ENCODE assay signal across 8 mouse cellular contexts in the genomic region with DNA sequence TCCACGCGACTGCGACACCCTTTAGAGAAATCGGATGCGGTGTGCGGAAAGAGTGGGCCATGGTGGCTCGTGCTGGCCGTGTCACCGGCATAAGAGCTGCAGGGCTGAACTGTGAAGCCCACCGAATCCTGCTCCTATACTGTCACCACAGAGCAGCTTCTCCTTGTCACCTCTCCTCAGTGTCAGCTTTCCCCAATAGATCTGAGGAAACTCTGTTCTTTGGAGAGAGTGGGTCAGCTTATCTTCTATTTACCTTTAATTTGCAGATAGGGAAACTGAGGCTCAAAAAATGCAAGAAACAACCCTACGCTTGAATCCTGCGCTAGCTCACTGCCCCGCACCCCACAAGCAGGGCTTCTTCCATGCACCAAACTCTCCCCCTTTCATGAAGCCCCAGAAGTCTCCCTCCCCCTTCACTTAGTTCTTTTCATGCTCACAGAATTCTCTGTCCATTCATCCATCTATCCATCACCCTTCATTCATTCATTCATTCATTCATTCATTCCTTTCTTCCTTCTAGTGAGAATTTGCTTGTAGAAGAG. TPM values are rescaled to one million over a fixed set of nuclear protein-coding genes. Genes with fewer than 3 reads are reported as not detected.
DNase-seq lines count a peak whose midpoint lies in the region; ATAC-seq and TF ChIP-seq lines count a peak whose summit lies in the region.

No protein-coding gene starts in this region.

- 13% methylated on average over 13 of the region's 13 CpGs for WGBS in heart, adult 2 months
- 17% methylated on average over 13 of the region's 13 CpGs for WGBS in thymus, adult 2 months
- 14% methylated on average over 13 of the region's 13 CpGs for WGBS in liver, embryonic 11.5 days
- WGBS in stomach, postnatal 0 days, result 12% methylated on average over 13 of the region's 13 CpGs

- no peak for TF ChIP-seq EP300 in heart, adult 2 months (IDR thresholded peaks at IDR 0.05; ENCODE audit: insufficient read depth, low read depth, low read length)
- no peak for TF ChIP-seq EP300 in stomach, postnatal 0 days (optimal IDR thresholded peaks at IDR 0.05)

- no peak for DNase-seq in heart, adult 2 months
- no peak for DNase-seq in heart, postnatal 36 days
- no peak for DNase-seq in thymus, adult 2 months
- DNase-seq in thymus, postnatal 36 days, result no peak
- no peak for DNase-seq in liver, embryonic 11.5 days (ENCODE audit: low spot score)
- DNase-seq in stomach, postnatal 0 days (ENCODE audit: low spot score), result no peak
- DNase-seq in cerebellum, adult 11-12 months, result no peak
- DNase-seq in right cerebral cortex, postnatal 10 days (ENCODE audit: low spot score in 2 of 2), result no peak

- TF ChIP-seq POLR2A in heart, adult 2 months (IDR thresholded peaks at IDR 0.05; ENCODE audit: insufficient read depth, low read depth, low read length), result no peak; the same call in 1 of the 2 replicates
- no peak for TF ChIP-seq POLR2A in thymus, adult 2 months (IDR thresholded peaks at IDR 0.05; ENCODE audit: control insufficient read depth, extremely low read depth, insufficient read depth, low read length, poor library complexity)

- peak overlapping the region; percentile 65 for H3K4me2 ChIP-seq in liver, embryonic 11.5 days
- peak overlapping the region; percentile 64 for H3K4me2 ChIP-seq in stomach, postnatal 0 days (replicated peaks; ENCODE audit: low read depth)

- no peaks in the 10 kb centered on the region for H3K27me3 ChIP-seq in heart, adult 2 months (ENCODE audit: control insufficient read depth, insufficient read depth, low read length)
- peaks cover 8% of the 10 kb centered on the region; the same call in 1 of the 2 replicates for H3K27me3 ChIP-seq in thymus, adult 2 months (ENCODE audit: control insufficient read depth, insufficient read depth, low read length)
- no peaks in the 10 kb centered on the region for H3K27me3 ChIP-seq in liver, embryonic 11.5 days (replicated peaks; ENCODE audit: control insufficient read depth, insufficient read depth, low read length)
- H3K27me3 ChIP-seq in stomach, postnatal 0 days (ENCODE audit: control insufficient read depth, insufficient read depth, low read length), result no peaks in the 10 kb centered on the region

- peaks cover 11% of the 10 kb centered on the region for H3K4me1 ChIP-seq in heart, adult 2 months (ENCODE audit: control insufficient read depth, insufficient read depth, low read length)
- peaks cover 9% of the 10 kb centered on the region; the same call in 1 of the 2 replicates for H3K4me1 ChIP-seq in thymus, adult 2 months (replicated peaks; ENCODE audit: control insufficient read depth, insufficient read depth, low read length)
- peaks cover 14% of the 10 kb centered on the region for H3K4me1 ChIP-seq in liver, embryonic 11.5 days (replicated peaks; ENCODE audit: control insufficient read depth, insufficient read depth, low read length)
- H3K4me1 ChIP-seq in stomach, postnatal 0 days (replicated peaks; ENCODE audit: control insufficient read depth, insufficient read depth), result no peaks in the 10 kb centered on the region

- peak; percentile 44; the same call in 1 of the 2 replicates for ATAC-seq in liver, embryonic 11.5 days (replicated peaks; ENCODE audit: low FRiP score)
- ATAC-seq in stomach, postnatal 0 days (ENCODE audit: low FRiP score, low TSS enrichment), result peak; percentile 69

- H3K9me3 ChIP-seq in liver, embryonic 11.5 days (ENCODE audit: control insufficient read depth, low read length), result no peaks in the 10 kb centered on the region
- H3K9me3 ChIP-seq in stomach, postnatal 0 days (ENCODE audit: control insufficient read depth, low read length), result no peaks in the 10 kb centered on the region

- H3K79me2 ChIP-seq in heart, adult 2 months (replicated peaks; ENCODE audit: control insufficient read depth, insufficient read depth, low read length), result no peaks in the 10 kb centered on the region

- peak overlapping the region; percentile 73 for H3K9ac ChIP-seq in heart, adult 2 months (ENCODE audit: low read depth, low read length)
- peak overlapping the region; percentile 88 for H3K9ac ChIP-seq in liver, embryonic 11.5 days (ENCODE audit: low read depth, low read length)
- peak overlapping the region; percentile 90 for H3K9ac ChIP-seq in stomach, postnatal 0 days (ENCODE audit: low read length)

- peaks cover 18% of the 10 kb centered on the region for H3K36me3 ChIP-seq in heart, adult 2 months (ENCODE audit: control insufficient read depth, insufficient read depth, low read length)
- no peaks in the 10 kb centered on the region for H3K36me3 ChIP-seq in thymus, adult 2 months (ENCODE audit: control insufficient read depth, insufficient read depth, low read length)
- no peaks in the 10 kb centered on the region for H3K36me3 ChIP-seq in liver, embryonic 11.5 days (ENCODE audit: control insufficient read depth, insufficient read depth, low read length)
- no peaks in the 10 kb centered on the region for H3K36me3 ChIP-seq in stomach, postnatal 0 days (ENCODE audit: control insufficient read depth, insufficient read depth, low read length)

- H3K4me3 ChIP-seq in heart, adult 2 months, result peak overlapping the region; percentile 69
- peak overlapping the region; percentile 75 for H3K4me3 ChIP-seq in thymus, adult 2 months (ENCODE audit: control insufficient read depth, insufficient read depth, low read length)
- peak overlapping the region; percentile 83 for H3K4me3 ChIP-seq in liver, embryonic 11.5 days (ENCODE audit: low read depth, low read length)
- H3K4me3 ChIP-seq in stomach, postnatal 0 days (ENCODE audit: low read depth, low read length), result peak overlapping the region; percentile 70

- intact Hi-C loops in heart, adult 2 months (cut with DNase I), result no loop called here
- intact Hi-C loops in heart, postnatal 36 days (cut with DNase I), result loop anchor here (2.0 to 10.0 kb wide), 2 partner anchors 24 to 436 kb away; no protein-coding TSS in a partner anchor

- no peak for TF ChIP-seq CTCF in heart, adult 2 months (IDR thresholded peaks at IDR 0.05)
- TF ChIP-seq CTCF in thymus, adult 2 months (IDR thresholded peaks at IDR 0.05; ENCODE audit: borderline replicate concordance, control insufficient read depth, extremely low read depth, insufficient read depth, low read length, poor library complexity), result no peak
- no peak for TF ChIP-seq CTCF in stomach, postnatal 0 days (IDR thresholded peaks at IDR 0.05; ENCODE audit: low read depth)

- peak overlapping the region; percentile 96 for H3K27ac ChIP-seq in heart, adult 2 months
- no peak overlapping the region for H3K27ac ChIP-seq in thymus, adult 2 months (ENCODE audit: control insufficient read depth, insufficient read depth, low read length)
- H3K27ac ChIP-seq in liver, embryonic 11.5 days (ENCODE audit: low read depth, low read length), result peak overlapping the region; percentile 80; the same call in 1 of the 2 replicates
- peak overlapping the region; percentile 92 for H3K27ac ChIP-seq in stomach, postnatal 0 days (replicated peaks)

RNA-seq across cellular contexts. Expression of gene Dennd5a, which starts 0.4 kb away (rescaled TPM):
- total RNA-seq in heart, adult 2 months (2021), result 100 to 1,000 TPM; 106 to 136 TPM
- polyA plus RNA-seq in heart, adult 2 months (2012; rRNA removed), result 106 and 165 TPM in 2 replicates
- total RNA-seq in heart, postnatal 36 days (2021), result 100 to 1,000 TPM; 134 to 147 TPM
- polyA plus RNA-seq in thymus, adult 2 months (2012; rRNA removed), result 35.0 and 44.0 TPM in 2 replicates
- polyA plus RNA-seq in liver, embryonic 11.5 days (2014; fragmentation: Nextera tagmentation; extraction: Ambion mirVana), result 21.8 and 26.7 TPM in 2 replicates
- 13.8 and 14.5 TPM in 2 replicates for polyA plus RNA-seq in stomach, postnatal 0 days (2015; fragmentation: Nextera tagmentation; extraction: Ambion mirVana)

RNA-seq across cellular contexts. Expression of gene Tmem41b, which starts 26.0 kb away (rescaled TPM):
- 10 to 100 TPM; 51.1 to 55.6 TPM for total RNA-seq in heart, adult 2 months (2021)
- polyA plus RNA-seq in heart, adult 2 months (2012; rRNA removed), result 22.2 and 40.3 TPM in 2 replicates
- 10 to 100 TPM; 54.5 to 55.3 TPM for total RNA-seq in heart, postnatal 36 days (2021)
- 17.4 and 19.9 TPM in 2 replicates for polyA plus RNA-seq in thymus, adult 2 months (2012; rRNA removed)
- polyA plus RNA-seq in liver, embryonic 11.5 days (2014; fragmentation: Nextera tagmentation; extraction: Ambion mirVana), result 65.0 and 72.6 TPM in 2 replicates
- 85.5 and 88.5 TPM in 2 replicates for polyA plus RNA-seq in stomach, postnatal 0 days (2015; fragmentation: Nextera tagmentation; extraction: Ambion mirVana)

RNA-seq across cellular contexts. Expression of gene Ipo7, which starts 57.4 kb away (rescaled TPM):
- total RNA-seq in heart, adult 2 months (2021), result 10 to 100 TPM; 85.0 to 99.4 TPM
- polyA plus RNA-seq in heart, adult 2 months (2012; rRNA removed), result 19.7 and 41.8 TPM in 2 replicates
- 10 to 100 TPM; 95.6 to 96.4 TPM for total RNA-seq in heart, postnatal 36 days (2021)
- 25.6 and 38.0 TPM in 2 replicates for polyA plus RNA-seq in thymus, adult 2 months (2012; rRNA removed)
- 36.8 and 45.0 TPM in 2 replicates for polyA plus RNA-seq in liver, embryonic 11.5 days (2014; fragmentation: Nextera tagmentation; extraction: Ambion mirVana)
- polyA plus RNA-seq in stomach, postnatal 0 days (2015; fragmentation: Nextera tagmentation; extraction: Ambion mirVana), result 15.6 and 16.5 TPM in 2 replicates
